In genomic region chr7:28822993-28823903, GRCm38 (mm10) we compare ENCODE assay signal across 8 mouse cellular contexts. TPM values are rescaled to one million over a fixed set of nuclear protein-coding genes. Genes with fewer than 3 reads are reported as not detected.
DNase-seq lines count a peak whose midpoint lies in the region; ATAC-seq and TF ChIP-seq lines count a peak whose summit lies in the region.

No protein-coding gene starts in this region.

- no peak for ATAC-seq in forebrain, embryonic 15.5 days (replicated peaks)
- no peak for ATAC-seq in forebrain, embryonic 14.5 days
- no peak for ATAC-seq in lung, postnatal 0 days
- ATAC-seq in hindbrain, embryonic 14.5 days (ENCODE audit: low FRiP score): no peak
- ATAC-seq in frontal cortex, adult (ENCODE audit: low TSS enrichment): no peak

- WGBS in forebrain, embryonic 15.5 days: 55% methylated on average over 10 of the region's 10 CpGs
- WGBS in forebrain, embryonic 14.5 days: 57% methylated on average over 10 of the region's 10 CpGs
- WGBS in lung, postnatal 0 days: 47% methylated on average over 10 of the region's 10 CpGs
- WGBS in lung, adult 2 months: 54% methylated on average over 10 of the region's 10 CpGs
- WGBS in hindbrain, embryonic 14.5 days: 55% methylated on average over 10 of the region's 10 CpGs

- H3K27ac ChIP-seq in forebrain, embryonic 15.5 days (replicated peaks): 0 out of 2 replicates have a peak overlapping the region, but pooled peaks have one; percentile 9
- no peak overlapping the region for H3K27ac ChIP-seq in forebrain, embryonic 14.5 days (ENCODE audit: low read depth, low read length)
- H3K27ac ChIP-seq in lung, postnatal 0 days (ENCODE audit: low read length): peak overlapping the region; percentile 93
- H3K27ac ChIP-seq in hindbrain, embryonic 14.5 days: peak overlapping the region; percentile 12; the same call in 1 of the 2 replicates

- H3K4me1 ChIP-seq in forebrain, embryonic 15.5 days: peaks cover 15% of the 10 kb centered on the region
- H3K4me1 ChIP-seq in forebrain, embryonic 14.5 days (ENCODE audit: control insufficient read depth, insufficient read depth, low read length): peaks cover 9% of the 10 kb centered on the region
- H3K4me1 ChIP-seq in lung, postnatal 0 days (ENCODE audit: insufficient read depth, low read depth, low read length): peaks cover 12% of the 10 kb centered on the region
- H3K4me1 ChIP-seq in lung, adult 2 months (ENCODE audit: control insufficient read depth, insufficient read depth, low read length): peaks cover 11% of the 10 kb centered on the region
- H3K4me1 ChIP-seq in hindbrain, embryonic 14.5 days (replicated peaks; ENCODE audit: control insufficient read depth, insufficient read depth, low read length): peaks cover 12% of the 10 kb centered on the region

- H3ac ChIP-seq in myocyte (ENCODE audit: control insufficient read depth, insufficient read length): no peak overlapping the region

- intact Hi-C loops in left cerebral cortex, postnatal 25 days (cut with DNase I): no loop called here

- DNase-seq in forebrain, embryonic 14.5 days (ENCODE audit: low spot score): no peak
- no peak for DNase-seq in lung, postnatal 0 days (ENCODE audit: low spot score)
- no peak for DNase-seq in lung, adult 2 months
- no peak for DNase-seq in hindbrain, embryonic 14.5 days (ENCODE audit: low spot score)
- no peak for DNase-seq in left cerebral cortex, postnatal 25 days (ENCODE audit: low spot score in 2 of 2)

- no peaks in the 10 kb centered on the region for H3K9me3 ChIP-seq in forebrain, embryonic 15.5 days
- H3K9me3 ChIP-seq in forebrain, embryonic 14.5 days (replicated peaks; ENCODE audit: control insufficient read depth, low read length): no peaks in the 10 kb centered on the region
- no peaks in the 10 kb centered on the region for H3K9me3 ChIP-seq in lung, postnatal 0 days (ENCODE audit: low read length)
- H3K9me3 ChIP-seq in hindbrain, embryonic 14.5 days (ENCODE audit: control insufficient read depth, low read length): no peaks in the 10 kb centered on the region

- H3K4me3 ChIP-seq in forebrain, embryonic 15.5 days: no peak overlapping the region
- no peak overlapping the region for H3K4me3 ChIP-seq in forebrain, embryonic 14.5 days (ENCODE audit: low read depth, low read length)
- H3K4me3 ChIP-seq in lung, postnatal 0 days (ENCODE audit: low read depth, low read length): no peak overlapping the region
- H3K4me3 ChIP-seq in lung, adult 2 months (replicated peaks; ENCODE audit: extremely low read depth, low read depth, low read length): no peak overlapping the region
- no peak overlapping the region for H3K4me3 ChIP-seq in hindbrain, embryonic 14.5 days (replicated peaks; ENCODE audit: low read length)
- H3K4me3 ChIP-seq in myocyte: no peak overlapping the region

- no peak overlapping the region for H3K9ac ChIP-seq in forebrain, embryonic 15.5 days (replicated peaks)
- no peak overlapping the region for H3K9ac ChIP-seq in forebrain, embryonic 14.5 days (ENCODE audit: low read length)
- no peak overlapping the region for H3K9ac ChIP-seq in lung, postnatal 0 days (replicated peaks; ENCODE audit: low read depth)
- no peak overlapping the region for H3K9ac ChIP-seq in hindbrain, embryonic 14.5 days

- TF ChIP-seq CTCF in lung, postnatal 0 days (IDR thresholded peaks at IDR 0.05): no peak
- no peak for TF ChIP-seq CTCF in lung, adult 2 months (IDR thresholded peaks at IDR 0.05; ENCODE audit: insufficient read depth, low read length)

- peaks cover 4% of the 10 kb centered on the region for H3K79me2 ChIP-seq in myocyte (ENCODE audit: control insufficient read depth, insufficient read depth)

- TF ChIP-seq POLR2A in lung, adult 2 months (IDR thresholded peaks at IDR 0.05; ENCODE audit: borderline replicate concordance, extremely low read depth, low read depth, low read length): no peak
- TF ChIP-seq POLR2A in myocyte (IDR thresholded peaks at IDR 0.05; ENCODE audit: insufficient read length, low read depth): peak; percentile 22

- TF ChIP-seq EP300 in lung, postnatal 0 days (IDR thresholded peaks at IDR 0.05): no peak

- H3K27me3 ChIP-seq in forebrain, embryonic 15.5 days: no peaks in the 10 kb centered on the region
- H3K27me3 ChIP-seq in forebrain, embryonic 14.5 days (replicated peaks; ENCODE audit: control insufficient read depth, insufficient read depth, low read length): no peaks in the 10 kb centered on the region
- no peaks in the 10 kb centered on the region for H3K27me3 ChIP-seq in lung, postnatal 0 days (replicated peaks; ENCODE audit: insufficient read depth, low read length)
- no peaks in the 10 kb centered on the region for H3K27me3 ChIP-seq in hindbrain, embryonic 14.5 days (ENCODE audit: control insufficient read depth, insufficient read depth, low read length)
- no peaks in the 10 kb centered on the region for H3K27me3 ChIP-seq in myocyte (ENCODE audit: control insufficient read depth, insufficient read depth, insufficient read length)

- H3K36me3 ChIP-seq in forebrain, embryonic 15.5 days: peaks cover 45% of the 10 kb centered on the region
- peaks cover 52% of the 10 kb centered on the region for H3K36me3 ChIP-seq in forebrain, embryonic 14.5 days (ENCODE audit: control insufficient read depth, insufficient read depth, low read length)
- H3K36me3 ChIP-seq in lung, postnatal 0 days (ENCODE audit: insufficient read depth, low read length): peaks cover 30% of the 10 kb centered on the region
- H3K36me3 ChIP-seq in hindbrain, embryonic 14.5 days (replicated peaks; ENCODE audit: control insufficient read depth, insufficient read depth): peaks cover 53% of the 10 kb centered on the region
- H3K36me3 ChIP-seq in myocyte (ENCODE audit: control insufficient read depth, insufficient read depth): peaks cover 34% of the 10 kb centered on the region

- H3K4me2 ChIP-seq in forebrain, embryonic 15.5 days (replicated peaks): no peak overlapping the region
- no peak overlapping the region for H3K4me2 ChIP-seq in forebrain, embryonic 14.5 days (ENCODE audit: low read length)
- H3K4me2 ChIP-seq in lung, postnatal 0 days (replicated peaks; ENCODE audit: low read depth, low read length): no peak overlapping the region
- H3K4me2 ChIP-seq in hindbrain, embryonic 14.5 days (replicated peaks): no peak overlapping the region
- H3K4me2 ChIP-seq in myocyte (ENCODE audit: low read depth): no peak overlapping the region

TF ChIP-seq in myocyte, 11 proteins besides CTCF, POLR2A, EP300 and RAD21:
- TF ChIP-seq MYOD1 (IDR thresholded peaks at IDR 0.05; ENCODE audit: control insufficient read depth in 1 of 3, insufficient read length in 2 of 3, low read depth in 2 of 3) (no peak), POLR2AphosphoS2 (IDR thresholded peaks at IDR 0.05; ENCODE audit: insufficient read length, low read depth) (peak; percentile 88)

RNA-seq across cellular contexts. Expression of gene Ech1, which starts 1.8 kb away (rescaled TPM):
- polyA plus RNA-seq in forebrain, embryonic 15.5 days (2015; fragmentation: Nextera tagmentation; extraction: Ambion mirVana): 85.2 and 86.5 TPM in 2 replicates
- 103 and 107 TPM in 2 replicates for polyA plus RNA-seq in forebrain, embryonic 14.5 days (2014; fragmentation: Nextera tagmentation; extraction: Ambion mirVana)
- 287 and 308 TPM in 2 replicates for polyA plus RNA-seq in lung, postnatal 0 days (2015; fragmentation: Nextera tagmentation; extraction: Ambion mirVana)
- polyA plus RNA-seq in lung, adult 2 months (2012; rRNA removed): 201 and 250 TPM in 2 replicates
- polyA plus RNA-seq in hindbrain, embryonic 14.5 days (2014; fragmentation: Nextera tagmentation; extraction: Ambion mirVana): 92.6 and 99.0 TPM in 2 replicates
- polyA plus RNA-seq in myocyte (2012; fragmentation: generic; extraction: Trizol): 132 TPM
- total RNA-seq in left cerebral cortex, postnatal 25 days (2021): 10 to 100 TPM; 41.5 to 46.6 TPM

RNA-seq across cellular contexts. Expression of gene Lgals4, which starts 10.4 kb away (rescaled TPM):
- polyA plus RNA-seq in forebrain, embryonic 15.5 days (2015; fragmentation: Nextera tagmentation; extraction: Ambion mirVana): 4.2 and 4.9 TPM in 2 replicates
- polyA plus RNA-seq in forebrain, embryonic 14.5 days (2014; fragmentation: Nextera tagmentation; extraction: Ambion mirVana): 1.7 and 2.0 TPM in 2 replicates
- 14.9 and 15.6 TPM in 2 replicates for polyA plus RNA-seq in lung, postnatal 0 days (2015; fragmentation: Nextera tagmentation; extraction: Ambion mirVana)
- polyA plus RNA-seq in lung, adult 2 months (2012; rRNA removed): 19.0 and 25.5 TPM in 2 replicates
- 2.8 and 3.2 TPM in 2 replicates for polyA plus RNA-seq in hindbrain, embryonic 14.5 days (2014; fragmentation: Nextera tagmentation; extraction: Ambion mirVana)
- polyA plus RNA-seq in myocyte (2012; fragmentation: generic; extraction: Trizol): 3.0 TPM
- total RNA-seq in left cerebral cortex, postnatal 25 days (2021): 1 to 10 TPM; 2.2 to 2.7 TPM

RNA-seq across cellular contexts. Expression of gene Hnrnpl, which starts 14.9 kb away (rescaled TPM):
- polyA plus RNA-seq in forebrain, embryonic 15.5 days (2015; fragmentation: Nextera tagmentation; extraction: Ambion mirVana): 231 and 243 TPM in 2 replicates
- polyA plus RNA-seq in forebrain, embryonic 14.5 days (2014; fragmentation: Nextera tagmentation; extraction: Ambion mirVana): 190 and 198 TPM in 2 replicates
- polyA plus RNA-seq in lung, postnatal 0 days (2015; fragmentation: Nextera tagmentation; extraction: Ambion mirVana): 151 and 154 TPM in 2 replicates
- 166 and 244 TPM in 2 replicates for polyA plus RNA-seq in lung, adult 2 months (2012; rRNA removed)
- 142 and 150 TPM in 2 replicates for polyA plus RNA-seq in hindbrain, embryonic 14.5 days (2014; fragmentation: Nextera tagmentation; extraction: Ambion mirVana)
- 230 TPM for polyA plus RNA-seq in myocyte (2012; fragmentation: generic; extraction: Trizol)
- 100 to 1,000 TPM; 375 to 411 TPM for total RNA-seq in left cerebral cortex, postnatal 25 days (2021)

RNA-seq across cellular contexts. Expression of gene Rinl, which starts 34.5 kb away (rescaled TPM):
- 1.8 and 2.5 TPM in 2 replicates for polyA plus RNA-seq in forebrain, embryonic 15.5 days (2015; fragmentation: Nextera tagmentation; extraction: Ambion mirVana)
- 1.3 and 1.5 TPM in 2 replicates for polyA plus RNA-seq in forebrain, embryonic 14.5 days (2014; fragmentation: Nextera tagmentation; extraction: Ambion mirVana)
- polyA plus RNA-seq in lung, postnatal 0 days (2015; fragmentation: Nextera tagmentation; extraction: Ambion mirVana): 10.2 and 12.9 TPM in 2 replicates
- 11.2 and 14.5 TPM in 2 replicates for polyA plus RNA-seq in lung, adult 2 months (2012; rRNA removed)
- polyA plus RNA-seq in hindbrain, embryonic 14.5 days (2014; fragmentation: Nextera tagmentation; extraction: Ambion mirVana): 1.4 and 2.7 TPM in 2 replicates
- polyA plus RNA-seq in myocyte (2012; fragmentation: generic; extraction: Trizol): 0.12 TPM
- total RNA-seq in left cerebral cortex, postnatal 25 days (2021): 1 to 10 TPM; 2.4 to 2.9 TPM

RNA-seq across cellular contexts. Expression of gene Lgals7, which starts 40.4 kb away (rescaled TPM):
- polyA plus RNA-seq in forebrain, embryonic 15.5 days (2015; fragmentation: Nextera tagmentation; extraction: Ambion mirVana): 2.6 and 3.5 TPM in 2 replicates
- polyA plus RNA-seq in forebrain, embryonic 14.5 days (2014; fragmentation: Nextera tagmentation; extraction: Ambion mirVana): 2.4 and 4.2 TPM in 2 replicates
- 2.2 and 3.0 TPM in 2 replicates for polyA plus RNA-seq in lung, postnatal 0 days (2015; fragmentation: Nextera tagmentation; extraction: Ambion mirVana)
- polyA plus RNA-seq in lung, adult 2 months (2012; rRNA removed): 2.2 and 314 TPM in 2 replicates
- 2.9 and 3.0 TPM in 2 replicates for polyA plus RNA-seq in hindbrain, embryonic 14.5 days (2014; fragmentation: Nextera tagmentation; extraction: Ambion mirVana)
- 0.50 TPM for polyA plus RNA-seq in myocyte (2012; fragmentation: generic; extraction: Trizol)
- total RNA-seq in left cerebral cortex, postnatal 25 days (2021): under 1 TPM in 1 of 2 experiments, not detected in 1; 0.50 TPM
